Mouse (Mus musculus) C2C12 (cell line): Measurements from ENCODE around the gene Emilin3. TPM values are rescaled to one million over a fixed set of nuclear protein-coding genes. Genes with fewer than 3 reads are reported as not detected.

ENCODE experiments used
- H3K27me3 ChIP-seq: one replicate; pipeline ENCODE4 v1.6.1; 2011; ENCODE audit not compliant: control insufficient read depth, insufficient read depth, insufficient read length
- H3K36me3 ChIP-seq: one replicate; pipeline ENCODE4 v1.6.1; 2011; ENCODE audit not compliant: control insufficient read depth, insufficient read depth
- H3K4me3 ChIP-seq: one replicate; pipeline ENCODE4 v1.5.1; 2011; ENCODE audit warnings: mild to moderate bottlenecking, control low read depth; ENCODE audit not compliant: poor library complexity, insufficient read depth, severe bottlenecking
- H3K79me2 ChIP-seq: one replicate; pipeline ENCODE4 v1.6.1; 2011; ENCODE audit not compliant: control insufficient read depth, insufficient read depth
- H3K79me3 ChIP-seq: one replicate; pipeline ENCODE4 v1.6.1; 2011; ENCODE audit warnings: low read depth, control low read depth
- H3ac ChIP-seq: one replicate; pipeline ENCODE3; 2011; ENCODE audit warnings: low read depth; ENCODE audit not compliant: control insufficient read depth, insufficient read length
- CEBPB ChIP-seq: IDR thresholded peaks from one replicate; pipeline ENCODE4 v1.6.1; 2011; ENCODE audit warnings: low read depth, mild to moderate bottlenecking, control low read depth, moderate library complexity
- CTCF ChIP-seq: IDR thresholded peaks from one replicate; pipeline ENCODE4 v1.5.1; 2011; ENCODE audit not compliant: control insufficient read depth, insufficient read depth, insufficient read length
- FOSL1 ChIP-seq: IDR thresholded peaks from one replicate; pipeline ENCODE4 v1.8.0; 2011; ENCODE audit warnings: mild to moderate bottlenecking, low read length; ENCODE audit not compliant: poor library complexity, insufficient read depth, severe bottlenecking
- MAX ChIP-seq: IDR thresholded peaks from one replicate; pipeline ENCODE4 v1.6.1; 2011; ENCODE audit warnings: mild to moderate bottlenecking, control low read depth
- MYOD1 ChIP-seq: IDR thresholded peaks from one replicate; pipeline ENCODE4 v1.6.1; 2011; ENCODE audit warnings: low read depth; ENCODE audit not compliant: control insufficient read depth, insufficient read length
- MYOG ChIP-seq: IDR thresholded peaks from one replicate; pipeline ENCODE4 v1.6.1; 2011; ENCODE audit not compliant: control insufficient read depth, insufficient read length; ENCODE audit errors: extremely low read depth
- USF1 ChIP-seq: IDR thresholded peaks from one replicate; pipeline ENCODE4 v1.6.1; 2011; ENCODE audit warnings: low read depth, mild to moderate bottlenecking, control low read depth, moderate library complexity
- polyA plus RNA-seq: library from polyadenylated mRNA; unstranded; fragments of >200 nt; fragmentation: generic; extraction: Trizol; gene quantifications from one replicate; pipeline ENCODE4 v1.2.1, GENCODE M21; 2012; ENCODE audit warnings: missing spikeins

The Emilin3 gene
- polyA plus RNA-seq, 1 experiment = 0.02 TPM

DNA sequence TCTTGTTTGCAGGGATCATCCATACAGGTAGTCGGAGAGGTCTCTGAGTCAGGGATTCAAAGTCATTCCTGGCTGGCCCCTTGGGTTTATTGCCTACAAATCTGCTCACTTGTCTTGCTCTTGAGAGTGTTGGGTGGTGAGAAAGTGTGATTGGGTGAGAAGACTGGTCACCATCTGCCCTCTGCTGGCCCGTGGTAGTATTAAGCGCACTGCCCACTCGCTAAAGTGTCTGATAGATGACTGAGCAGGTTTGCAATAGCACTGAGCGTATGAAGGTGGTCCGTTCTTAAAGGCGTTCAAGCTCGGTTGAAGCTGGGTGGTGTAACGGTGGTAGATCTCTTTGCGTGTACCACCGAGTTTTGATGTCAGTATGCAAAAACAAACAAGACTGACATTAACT lies 24.8 kb downstream of the Emilin3 start:
- H3K79me3 ChIP-seq = no peaks in the 10 kb centered on the region
- no peak overlapping the region for H3ac ChIP-seq
- H3K36me3 ChIP-seq = no peaks in the 10 kb centered on the region
- TF ChIP-seq FOSL1 = no peak
- peak; percentile 85 for TF ChIP-seq CTCF
- peaks cover 4% of the 10 kb centered on the region for H3K79me2 ChIP-seq
- no peaks in the 10 kb centered on the region for H3K27me3 ChIP-seq
- H3K4me3 ChIP-seq = no peak overlapping the region

GRCm38 (mm10) chr2:160886221-160886620 lies 25.9 kb downstream of the Emilin3 start:
- TF ChIP-seq FOSL1 (no peak), CTCF (no peak), MYOD1 (no peak), MYOG (no peak), MAX (no peak), CEBPB (no peak), USF1 (no peak)
- H3K27me3 ChIP-seq = no peaks in the 10 kb centered on the region

DNA sequence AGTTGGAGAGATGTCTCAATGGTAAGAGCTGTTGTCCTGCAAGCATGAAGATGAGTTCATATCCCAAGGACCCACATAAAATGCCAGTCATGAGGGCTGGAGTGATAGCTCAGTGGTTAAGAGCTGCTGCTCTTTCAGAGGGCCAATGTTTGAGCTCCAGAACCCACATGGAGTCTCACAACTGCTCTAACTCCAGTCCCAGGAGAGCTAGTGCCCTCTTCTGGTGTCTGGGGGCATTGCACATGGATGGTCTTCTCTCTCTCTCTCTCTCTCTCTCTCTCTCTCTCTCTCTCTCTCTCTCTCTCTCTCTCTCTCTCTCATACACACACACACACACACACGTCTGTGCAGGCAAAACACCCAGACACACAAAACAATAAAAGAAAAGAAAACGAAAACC lies 27.3 kb downstream of the Emilin3 start:
- peaks cover 14% of the 10 kb centered on the region for H3K79me2 ChIP-seq
- H3ac ChIP-seq = no peak overlapping the region
- H3K27me3 ChIP-seq = no peaks in the 10 kb centered on the region
- TF ChIP-seq CTCF (peak; percentile 63), CEBPB (no peak)
- no peaks in the 10 kb centered on the region for H3K79me3 ChIP-seq
- no peak overlapping the region for H3K4me3 ChIP-seq
- H3K36me3 ChIP-seq = no peaks in the 10 kb centered on the region

More at GRCm38 (mm10) chr2:160886221-160886620, 25.9 kb downstream of the Emilin3 start:
- Histone ChIP-seq H3ac (no peak overlapping the region), H3K36me3 (no peaks in the 10 kb centered on the region), H3K4me3 (no peak overlapping the region), H3K79me3 (no peaks in the 10 kb centered on the region), H3K79me2 (peaks cover 14% of the 10 kb centered on the region)

- Histone ChIP-seq H3K36me3 (no peaks in the 10 kb centered on the region), H3K79me2 (peaks cover 14% of the 10 kb centered on the region), H3K4me3 (no peak overlapping the region), H3K79me3 (no peaks in the 10 kb centered on the region), H3ac (no peak overlapping the region), H3K27me3 (no peaks in the 10 kb centered on the region)
- TF ChIP-seq MYOD1 (peak; percentile 45), MAX (no peak)
Measured at GRCm38 (mm10) chr2:160883912-160884311, 28.2 kb downstream of the Emilin3 start.

DNA sequence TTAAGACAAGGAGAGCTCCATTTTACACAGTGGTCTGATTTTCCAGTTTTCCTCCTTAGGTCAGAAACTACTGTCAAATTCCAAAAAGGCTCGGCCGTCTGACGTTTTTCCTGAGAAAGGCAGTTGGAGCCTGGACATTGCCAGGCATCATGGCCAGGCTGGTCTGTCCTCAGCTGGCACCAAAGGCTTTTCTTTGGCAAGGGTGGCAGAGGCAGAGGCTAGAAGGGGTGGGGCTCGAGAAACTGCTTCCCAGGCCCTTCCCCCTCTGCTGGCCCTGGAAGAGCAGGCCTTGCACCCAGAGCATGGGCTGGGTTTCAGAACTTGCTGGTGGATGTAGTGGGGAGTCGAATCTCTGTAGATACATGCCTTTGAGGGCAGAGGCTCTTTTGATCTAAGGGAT lies 29.7 kb downstream of the Emilin3 start:
- Histone ChIP-seq H3K36me3 (no peaks in the 10 kb centered on the region), H3K27me3 (no peaks in the 10 kb centered on the region), H3K79me2 (peaks cover 14% of the 10 kb centered on the region), H3ac (no peak overlapping the region), H3K4me3 (no peak overlapping the region), H3K79me3 (no peaks in the 10 kb centered on the region)
- TF ChIP-seq CTCF = no peak
- TF ChIP-seq MYOD1 = no peak
- no peak for TF ChIP-seq CEBPB
- TF ChIP-seq FOSL1 = no peak
- no peak for TF ChIP-seq MYOG
- no peak for TF ChIP-seq USF1
- no peak for TF ChIP-seq MAX

GRCm38 (mm10) chr2:160881462-160882101 lies 30.5 kb downstream of the Emilin3 start:
- peaks cover 14% of the 10 kb centered on the region for H3K79me2 ChIP-seq
- no peaks in the 10 kb centered on the region for H3K79me3 ChIP-seq
- TF ChIP-seq CEBPB (no peak), MAX (no peak), CTCF (no peak), MYOD1 (no peak), USF1 (no peak), FOSL1 (no peak), MYOG (no peak)
- no peaks in the 10 kb centered on the region for H3K27me3 ChIP-seq
- no peak overlapping the region for H3K4me3 ChIP-seq
- H3ac ChIP-seq = peak overlapping the region; percentile 8
- H3K36me3 ChIP-seq = no peaks in the 10 kb centered on the region
